Mouse (Mus musculus): ENCODE data around the gene Adck2.
A peak's percentile ranks its signal among the peaks of the same experiment; 100 is the strongest.

The Adck2 gene

DNA sequence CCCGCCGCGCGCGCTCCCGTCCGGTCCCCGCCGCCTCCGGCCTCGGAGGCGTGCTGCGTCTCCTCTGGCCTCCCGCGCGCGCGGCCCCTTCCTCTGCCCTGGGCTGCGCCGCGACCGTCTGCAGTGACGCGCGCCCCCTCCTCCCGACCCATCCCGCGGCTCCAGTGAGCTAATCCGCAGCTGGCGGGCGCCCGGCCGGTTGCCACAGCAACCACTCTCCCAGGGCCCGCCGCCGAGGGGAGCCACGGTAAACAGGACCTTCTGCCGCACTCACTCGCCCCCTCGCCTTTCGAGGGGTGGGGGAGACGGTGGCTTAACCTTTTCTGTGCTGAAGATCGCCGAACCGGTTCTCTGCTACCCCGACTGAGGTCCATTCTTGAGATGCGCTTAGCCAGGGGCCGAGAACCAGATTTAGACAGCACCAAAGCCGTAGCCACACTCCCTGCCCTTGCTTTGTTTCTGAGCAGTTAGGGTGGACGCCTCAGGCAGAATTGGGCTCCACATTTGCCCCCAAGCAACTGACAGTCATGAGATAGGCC lies 15.9 kb upstream of the Adck2 start, which contains the start of gene Dennd2a:
Dennd2a (minus strand) TSS at position 145 of the 539 bp plus-strand sequence.
- no peak for DNase-seq (ENCODE audit: low read depth, low spot score)

DNA sequence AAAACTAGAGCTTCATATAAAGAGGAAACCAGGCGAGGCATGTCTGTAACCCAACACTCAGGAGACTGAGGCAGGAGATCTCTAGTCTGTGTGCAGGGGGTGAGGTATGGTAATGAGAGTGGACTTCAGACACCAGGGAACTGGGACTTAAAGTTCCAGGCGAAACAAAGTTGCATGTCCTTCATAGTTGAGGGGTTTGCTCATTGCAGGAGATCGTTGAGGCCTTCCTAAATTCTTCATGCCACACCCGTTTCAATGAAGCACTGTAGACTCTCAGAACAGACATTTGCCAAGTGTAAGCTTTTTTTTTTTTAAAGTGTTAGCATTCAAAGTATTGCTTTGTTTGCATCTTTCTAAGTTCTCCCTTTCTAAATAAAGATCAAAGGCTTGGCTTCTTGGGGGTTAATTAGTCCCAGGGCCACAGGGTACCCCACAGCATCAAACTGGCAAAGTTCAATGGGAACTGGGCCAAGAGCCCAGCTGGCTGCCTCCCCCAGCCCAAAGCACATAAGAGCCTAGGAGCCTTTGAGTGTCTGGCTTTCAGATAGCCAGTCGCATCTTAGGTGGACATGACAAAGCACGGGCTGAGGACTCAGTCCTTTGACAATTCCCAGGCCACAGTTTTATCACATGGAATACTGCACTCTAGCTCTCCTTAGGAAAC lies 14.3 kb upstream of the Adck2 start:
- no peak for DNase-seq (ENCODE audit: low read depth, low spot score)

DNA sequence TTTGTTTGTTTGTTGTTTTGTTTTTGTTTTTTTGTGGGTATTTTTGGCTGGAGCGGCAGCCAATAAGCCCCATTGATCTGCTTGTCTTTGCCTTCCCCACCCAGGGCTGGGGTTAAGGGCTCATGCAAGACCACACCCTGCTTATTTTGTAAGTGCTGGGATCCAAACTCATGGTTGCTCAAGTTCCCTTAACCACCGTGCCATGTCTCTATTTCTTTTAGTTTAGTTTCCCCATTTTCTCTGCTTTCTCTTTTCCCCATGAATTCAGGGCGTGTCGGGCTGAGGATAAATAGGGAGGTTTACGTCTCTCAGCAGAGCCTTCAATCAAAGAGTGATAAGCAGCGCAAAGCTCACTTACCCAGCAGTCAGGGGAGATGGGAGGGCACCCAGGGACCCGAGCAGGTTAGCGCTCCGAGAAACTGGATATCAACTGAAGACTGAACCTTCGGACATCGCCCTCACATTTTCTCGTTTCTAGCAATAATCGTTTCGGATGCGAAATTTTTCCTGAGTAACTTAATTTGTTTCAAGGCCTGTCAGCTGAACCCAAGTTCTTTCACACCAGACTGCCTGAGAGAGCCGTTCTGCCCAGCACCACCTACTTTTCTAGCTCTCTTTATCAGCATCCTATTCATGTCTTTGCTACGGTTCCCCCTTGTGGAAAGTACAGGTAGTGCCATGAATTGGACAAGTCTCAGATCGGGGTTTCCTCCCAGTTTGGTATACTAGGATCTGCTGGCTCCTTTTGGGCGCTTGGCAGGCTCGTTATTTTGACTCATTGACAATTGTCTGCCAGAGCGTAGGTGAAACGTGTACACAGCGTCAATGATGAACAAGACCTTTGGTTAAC lies 11.3 kb upstream of the Adck2 start:
- DNase-seq (ENCODE audit: low read depth, low spot score), result no peak

DNA sequence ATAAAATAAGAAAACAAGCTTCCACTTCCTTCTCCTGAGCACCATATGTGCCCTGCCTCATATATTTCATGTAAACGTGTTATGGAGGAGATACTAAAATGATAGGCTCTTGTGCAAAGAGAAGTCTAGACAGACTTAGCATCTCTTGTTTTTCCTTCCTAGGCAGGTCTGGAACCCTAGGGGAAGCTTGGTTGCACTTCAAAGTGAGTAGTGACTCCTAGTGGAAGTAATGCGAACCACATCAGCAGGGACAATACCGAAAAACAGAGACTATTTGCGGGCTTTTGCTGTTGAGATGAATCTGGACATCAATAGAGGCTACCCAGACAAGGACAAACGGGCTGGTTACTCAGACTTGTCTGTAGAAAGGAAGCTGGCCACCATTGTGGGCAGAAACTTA lies 6.1 kb upstream of the Adck2 start:
- DNase-seq (ENCODE audit: low read depth, low spot score), result no peak

DNA sequence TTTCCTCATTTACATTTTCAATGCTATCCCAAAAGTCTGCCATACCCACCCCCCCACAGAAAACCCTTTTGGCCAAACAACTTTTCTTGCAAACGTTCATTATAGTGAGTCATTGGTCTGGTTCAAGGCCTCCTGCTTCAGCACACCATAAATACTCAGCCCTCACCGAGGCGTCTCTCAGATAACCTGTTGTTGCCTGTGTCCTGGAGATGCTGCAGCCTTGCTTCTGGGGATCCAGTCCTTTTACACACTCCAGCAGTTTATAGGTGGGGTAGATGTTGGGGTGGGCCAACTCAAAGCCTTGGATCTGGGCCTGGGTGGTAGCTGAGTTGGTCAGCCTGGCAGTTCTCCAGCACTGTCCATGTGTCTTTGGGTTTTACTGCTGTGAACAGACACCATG lies 3.2 kb upstream of the Adck2 start:
- no peak for DNase-seq (ENCODE audit: low read depth, low spot score)

DNA sequence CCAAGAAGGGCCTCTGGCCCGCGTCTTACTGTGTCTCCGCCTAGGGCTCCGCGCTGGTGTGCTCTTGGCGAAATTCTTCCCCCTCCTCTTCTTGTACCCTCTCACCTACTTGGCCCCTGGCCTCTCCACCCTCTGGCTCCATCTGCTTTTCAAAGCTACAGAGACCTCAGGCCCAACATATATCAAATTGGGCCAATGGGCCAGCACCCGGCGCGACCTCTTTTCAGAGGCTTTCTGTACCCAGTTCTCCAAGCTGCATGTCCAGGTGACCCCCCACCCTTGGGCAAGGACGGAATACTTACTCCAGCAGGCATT lies 839 bp downstream of the Adck2 start:
- DNase-seq (ENCODE audit: low read depth, low spot score), result no peak

DNA sequence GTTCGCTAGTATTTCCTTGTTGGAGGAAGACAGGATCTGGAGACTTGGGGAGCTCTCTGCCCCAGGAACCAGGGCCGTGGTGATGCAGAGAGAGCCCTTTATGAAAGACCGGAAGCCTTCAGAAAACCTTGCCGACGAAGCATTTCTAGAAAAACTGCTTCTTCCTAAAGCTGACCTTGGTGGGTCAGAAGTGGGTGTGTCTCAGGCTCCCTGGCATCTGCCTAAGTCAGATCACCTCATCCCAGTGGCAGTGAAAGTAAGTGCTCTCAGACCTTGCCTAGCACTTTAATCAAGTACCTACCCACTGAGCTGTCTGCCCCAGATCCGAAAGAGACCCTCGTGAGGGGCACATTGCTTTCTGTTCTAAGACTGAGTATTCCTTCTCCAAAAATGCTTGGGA lies 1.3 kb downstream of the Adck2 start:
- no peak for DNase-seq (ENCODE audit: low read depth, low spot score)

- DNase-seq (ENCODE audit: low read depth, low spot score), result no peak
These were observed 5.9 kb downstream of the Adck2 start for GRCm38 (mm10) chr6:39579552-39579951.

DNA sequence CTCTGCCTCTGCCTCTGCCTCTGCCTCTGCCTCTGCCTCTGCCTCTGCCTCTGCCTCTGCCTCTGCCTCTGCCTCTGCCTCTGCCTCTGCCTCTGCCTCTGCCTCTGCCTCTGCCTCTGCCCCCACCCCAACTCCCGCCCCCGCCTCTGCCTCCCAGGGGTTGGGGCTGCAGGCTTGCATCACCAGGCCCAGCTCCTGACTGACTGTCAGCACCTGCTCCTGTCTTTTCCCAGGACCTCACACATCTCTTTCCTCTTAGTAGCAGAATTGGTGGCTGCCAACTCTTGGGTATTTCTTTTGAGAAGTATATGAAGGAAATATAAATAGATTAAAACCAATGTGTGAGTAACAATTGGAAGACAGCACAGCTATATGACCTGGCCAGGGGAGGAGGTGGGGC lies 6.9 kb downstream of the Adck2 start:
- DNase-seq (ENCODE audit: low read depth, low spot score), result no peak

- DNase-seq (ENCODE audit: low read depth, low spot score), result no peak
These were observed 7.6 kb downstream of the Adck2 start for GRCm38 (mm10) chr6:39581087-39581784.

- DNase-seq (ENCODE audit: low read depth, low spot score), result no peak
These were observed 11.8 kb downstream of the Adck2 start, which contains the start of gene Gm42420 for GRCm38 (mm10) chr6:39585517-39585916. Gene Gm42420, plus strand, starts transcription at chr6:39585753.

- DNase-seq (ENCODE audit: low read depth, low spot score), result no peak
These were observed 17.8 kb downstream of the Adck2 start for GRCm38 (mm10) chr6:39591481-39591880.

GRCm38 (mm10) chr6:39592401-39593214 lies 18.9 kb downstream of the Adck2 start, which contains the start of gene Ndufb2:
Gene Ndufb2, plus strand, starts transcription at chr6:39592574.
- DNase-seq (ENCODE audit: low read depth, low spot score), result peak; percentile 89

DNA sequence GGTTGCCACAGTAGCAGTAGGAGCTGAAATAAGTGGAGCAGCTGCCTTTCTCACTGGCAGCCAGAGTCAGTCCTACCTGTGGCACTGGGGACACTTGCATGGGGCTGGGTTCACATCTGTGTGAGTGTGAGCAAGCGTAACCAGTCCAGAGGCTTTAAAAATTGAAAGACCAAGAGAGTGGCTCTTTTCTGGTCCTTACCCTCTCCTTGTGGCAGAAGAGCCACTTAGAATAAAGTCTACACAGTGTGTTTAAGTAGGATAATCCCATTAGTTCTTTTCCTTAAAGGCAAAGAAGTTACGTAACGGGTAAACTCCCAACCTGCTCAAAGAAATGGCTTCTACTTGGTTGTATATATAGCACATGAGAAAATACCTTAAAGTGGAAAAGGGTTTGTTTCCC lies 27.2 kb downstream of the Adck2 start:
- DNase-seq (ENCODE audit: low read depth, low spot score), result no peak

DNA sequence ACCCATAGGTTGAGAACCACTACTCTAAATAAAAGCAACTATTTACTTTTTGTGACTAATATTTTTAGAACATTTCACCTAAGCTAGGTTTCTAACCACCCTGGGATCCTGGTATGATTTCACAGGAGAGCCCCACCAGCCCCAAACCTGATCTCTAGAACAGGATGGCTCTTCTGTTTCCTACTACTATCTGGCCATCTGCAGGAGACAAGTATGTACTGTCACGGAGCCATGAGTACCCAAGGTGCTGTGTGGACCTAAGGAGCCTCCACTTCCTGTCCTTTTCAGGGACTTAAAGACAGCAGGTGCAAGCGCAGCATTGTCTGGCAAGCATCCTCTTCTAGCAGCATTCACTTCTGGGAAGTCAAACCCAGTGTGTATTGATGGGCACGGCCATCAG lies 28.2 kb downstream of the Adck2 start:
- no peak for DNase-seq (ENCODE audit: low read depth, low spot score)

- no peak for DNase-seq (ENCODE audit: low read depth, low spot score)
These were observed 30.9 kb downstream of the Adck2 start for GRCm38 (mm10) chr6:39604565-39604964.

- no peak for DNase-seq (ENCODE audit: low read depth, low spot score)
These were observed 32.4 kb downstream of the Adck2 start for GRCm38 (mm10) chr6:39606056-39606455.

DNA sequence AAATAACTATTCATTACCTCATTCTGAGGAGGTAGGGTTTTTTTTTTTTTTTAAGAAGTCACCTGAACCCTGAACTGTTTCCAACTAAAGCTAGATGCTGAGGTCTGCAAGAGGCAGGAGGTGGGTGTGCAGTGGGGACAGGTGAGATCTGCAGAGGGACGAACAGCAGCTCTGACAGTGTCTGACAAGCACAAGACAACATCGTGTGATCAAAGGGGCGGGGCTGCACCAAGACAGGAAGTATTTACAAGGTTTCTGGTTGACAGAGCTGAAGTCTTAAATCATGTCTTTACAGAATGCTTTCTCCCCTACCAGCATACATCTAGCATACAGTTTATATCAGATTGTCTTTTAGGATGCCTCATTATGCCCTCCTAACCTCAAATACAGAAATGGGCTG lies 33.2 kb downstream of the Adck2 start:
- DNase-seq (ENCODE audit: low read depth, low spot score), result no peak

DNA sequence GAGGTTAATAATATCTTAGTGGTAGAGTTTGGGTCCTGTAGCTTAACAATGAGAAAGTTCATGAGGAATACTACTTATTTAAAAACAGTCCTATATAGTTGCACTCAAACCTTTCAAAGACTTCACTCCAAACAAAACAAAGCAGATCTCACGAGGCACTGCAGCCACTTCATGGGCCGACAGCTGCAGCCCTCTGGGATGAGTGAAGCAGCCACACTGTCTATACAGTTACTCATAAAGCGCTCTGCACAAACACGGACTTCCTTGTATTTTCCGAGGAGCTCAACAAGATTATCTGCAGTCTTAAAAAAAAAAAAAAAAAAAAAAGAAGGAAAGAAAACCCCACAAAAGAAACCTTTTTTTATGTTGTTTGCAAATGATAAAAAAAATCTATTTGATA lies 33.7 kb downstream of the Adck2 start:
- DNase-seq (ENCODE audit: low read depth, low spot score), result no peak

DNA sequence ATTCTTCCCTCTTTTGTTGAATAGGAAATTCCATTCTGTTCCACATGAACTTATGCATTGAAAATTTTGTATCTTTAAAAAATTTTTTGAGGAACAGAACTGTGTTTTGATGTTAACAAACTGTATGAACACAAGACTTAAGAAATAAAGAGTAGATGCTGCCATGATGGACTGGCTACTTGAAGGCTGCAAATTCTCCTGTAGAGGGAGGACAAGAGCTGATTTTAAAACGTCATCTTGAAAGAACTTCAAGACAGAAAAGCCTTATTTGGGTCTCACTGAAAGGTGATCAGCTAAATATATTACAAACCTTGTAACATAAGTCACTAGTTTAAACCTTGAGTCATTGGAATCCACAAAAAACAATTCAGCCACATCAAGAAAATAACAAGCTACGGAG lies 36.5 kb downstream of the Adck2 start:
- DNase-seq (ENCODE audit: low read depth, low spot score), result no peak

GRCm38 (mm10) chr6:39611296-39611695 lies 37.6 kb downstream of the Adck2 start:
- DNase-seq (ENCODE audit: low read depth, low spot score), result no peak

Data from WW6 (cell line).